Mouse (Mus musculus) embryo, embryonic 11.5 days (tissue): ENCODE data around the gene Mmel1.

ENCODE experiments used
- DNase-seq: peaks from one replicate; pipeline ENCODE4 v3.0.0-alpha.2; 2012; ENCODE audit warnings: low read depth, low spot score

The Mmel1 gene

DNA sequence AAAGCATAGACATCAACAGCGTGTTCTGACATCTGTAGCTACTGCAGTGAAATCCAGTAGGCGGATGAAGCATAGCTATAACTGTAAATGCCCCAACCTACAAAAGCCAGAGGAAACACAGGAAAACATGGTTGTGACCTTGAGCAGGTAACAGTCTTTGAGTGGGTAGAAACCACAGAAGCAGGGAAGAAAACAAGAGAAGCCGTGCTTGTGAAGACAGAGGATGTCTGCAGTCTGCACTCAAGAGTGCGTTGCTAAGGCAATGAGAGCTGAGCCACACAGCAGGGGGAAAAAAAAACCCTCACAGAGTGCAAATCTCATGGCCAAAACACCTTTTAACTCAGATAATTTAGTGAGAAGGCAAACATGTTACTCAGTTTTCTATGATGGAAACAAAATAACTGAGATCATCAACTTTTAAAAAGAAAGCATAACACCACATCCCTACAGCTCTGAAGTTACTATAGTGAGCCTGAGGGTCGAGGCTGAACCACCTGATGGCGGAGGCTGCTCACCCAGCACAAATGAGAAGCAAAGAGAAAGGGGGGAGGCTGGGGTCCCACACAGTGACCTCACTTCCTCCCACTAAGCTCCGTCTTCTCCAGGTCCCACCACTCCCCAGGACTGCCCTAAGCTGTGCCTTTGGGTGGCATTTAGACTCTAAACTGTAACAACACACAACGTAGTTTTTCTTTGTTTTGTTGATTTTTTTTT is 67.3 kb downstream of the Mmel1 start:
- DNase-seq, result no peak

GRCm38 (mm10) chr4:154937746-154938145 is 68.4 kb downstream of the Mmel1 start:
- DNase-seq, result no peak

- DNase-seq, result no peak
Observed at GRCm38 (mm10) chr4:154940156-154940555, 70.8 kb downstream of the Mmel1 start.

GRCm38 (mm10) chr4:154941831-154942230 is 72.4 kb downstream of the Mmel1 start:
- no peak for DNase-seq

GRCm38 (mm10) chr4:154942632-154943322 is 73.4 kb downstream of the Mmel1 start:
- no peak for DNase-seq

GRCm38 (mm10) chr4:154943323-154944039 is 74.1 kb downstream of the Mmel1 start:
- no peak for DNase-seq

- peak; percentile 82 for DNase-seq
Observed at GRCm38 (mm10) chr4:154944121-154944590, 74.8 kb downstream of the Mmel1 start.
